Mouse (Mus musculus): Measurements from ENCODE around the gene Psmg4.

Gene Psmg4

GRCm38 (mm10) chr13:34162491-34163303 is at the start of gene Psmg4:
TSS of gene Psmg4 (plus strand) at chr13:34162964.
- DNase-seq (ENCODE audit: low spot score) = peak; percentile 93

- no peak for DNase-seq (ENCODE audit: low spot score)
Measured at GRCm38 (mm10) chr13:34113086-34113485, 49.7 kb upstream of the Psmg4 start.

GRCm38 (mm10) chr13:34114654-34115053 is 48.1 kb upstream of the Psmg4 start:
- no peak for DNase-seq (ENCODE audit: low spot score)

GRCm38 (mm10) chr13:34116508-34116907 is 46.3 kb upstream of the Psmg4 start:
- no peak for DNase-seq (ENCODE audit: low spot score)

- DNase-seq (ENCODE audit: low spot score) = no peak
Measured at GRCm38 (mm10) chr13:34118816-34119215, 43.9 kb upstream of the Psmg4 start.

GRCm38 (mm10) chr13:34119406-34119805 is 43.4 kb upstream of the Psmg4 start:
- DNase-seq (ENCODE audit: low spot score) = no peak

GRCm38 (mm10) chr13:34120536-34120935 is 42.2 kb upstream of the Psmg4 start:
- DNase-seq (ENCODE audit: low spot score) = no peak

- DNase-seq (ENCODE audit: low spot score) = no peak
Measured at GRCm38 (mm10) chr13:34125711-34126110, 37.1 kb upstream of the Psmg4 start.

- no peak for DNase-seq (ENCODE audit: low spot score)
Measured at GRCm38 (mm10) chr13:34128276-34129114, 34.3 kb upstream of the Psmg4 start.

GRCm38 (mm10) chr13:34129485-34130225 is 33.1 kb upstream of the Psmg4 start:
- DNase-seq (ENCODE audit: low spot score) = peak; percentile 76

GRCm38 (mm10) chr13:34130226-34130731 is 32.5 kb upstream of the Psmg4 start, which contains the start of gene Tubb2b:
TSS of gene Tubb2b (minus strand) at chr13:34130466.
- DNase-seq (ENCODE audit: low spot score) = peak; percentile 96

GRCm38 (mm10) chr13:34131011-34131707 is 31.6 kb upstream of the Psmg4 start:
- peak; percentile 82 for DNase-seq (ENCODE audit: low spot score)

GRCm38 (mm10) chr13:34131708-34132060 is 31.1 kb upstream of the Psmg4 start:
- DNase-seq (ENCODE audit: low spot score) = peak; percentile 82

GRCm38 (mm10) chr13:34132299-34132698 is 30.5 kb upstream of the Psmg4 start:
- DNase-seq (ENCODE audit: low spot score) = peak; percentile 44

GRCm38 (mm10) chr13:34132875-34133274 is 29.9 kb upstream of the Psmg4 start:
- no peak for DNase-seq (ENCODE audit: low spot score)

- DNase-seq (ENCODE audit: low spot score) = peak; percentile 59
Measured at GRCm38 (mm10) chr13:34133326-34134071, 29.3 kb upstream of the Psmg4 start.

GRCm38 (mm10) chr13:34134276-34134675 is 28.5 kb upstream of the Psmg4 start:
- no peak for DNase-seq (ENCODE audit: low spot score)

- no peak for DNase-seq (ENCODE audit: low spot score)
Measured at GRCm38 (mm10) chr13:34136605-34137004, 26.2 kb upstream of the Psmg4 start.

GRCm38 (mm10) chr13:34143389-34143788 is 19.4 kb upstream of the Psmg4 start:
- DNase-seq (ENCODE audit: low spot score) = no peak

GRCm38 (mm10) chr13:34146916-34147315 is 15.8 kb upstream of the Psmg4 start:
- no peak for DNase-seq (ENCODE audit: low spot score)

GRCm38 (mm10) chr13:34148181-34148580 is 14.6 kb upstream of the Psmg4 start:
- DNase-seq (ENCODE audit: low spot score) = no peak
